Mouse (Mus musculus) liver, adult 2 months (tissue): ENCODE results near the gene Plxna4.

Experiments
- CTCF ChIP-seq: fragments of 200-500 bp; IDR thresholded peaks from 2 replicates; pipeline ENCODE4 v1.5.1; 2011; ENCODE audit warnings: low read depth, low read length, control low read depth
- POLR2A ChIP-seq: fragments of 200-500 bp; IDR thresholded peaks from 2 replicates; pipeline ENCODE4 v1.6.1; 2011; ENCODE audit warnings: low read length, control low read depth; ENCODE audit not compliant: insufficient read depth; ENCODE audit errors: extremely low read depth

DNA sequence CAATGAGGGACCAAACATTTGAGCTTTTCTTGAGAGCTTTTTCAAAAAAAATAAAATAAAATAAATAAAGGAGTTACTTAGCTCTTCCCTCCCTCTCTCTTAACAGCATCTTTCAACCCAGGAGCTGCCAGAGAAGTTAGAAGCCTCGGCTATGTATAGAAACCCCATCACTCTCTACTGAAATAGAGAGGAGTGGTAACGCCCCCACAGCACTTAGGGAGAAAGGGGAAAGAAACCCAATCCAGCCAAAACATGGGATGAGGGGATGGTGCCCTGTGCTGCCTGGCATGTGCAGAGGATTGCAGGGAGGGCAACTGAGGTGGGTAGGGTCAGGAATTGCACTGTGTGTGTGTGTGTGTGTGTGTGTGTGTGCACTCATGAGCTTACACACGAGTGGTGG is 228.3 kb downstream of the Plxna4 start:
- TF ChIP-seq CTCF: no peak
- TF ChIP-seq POLR2A: no peak
